ENCODE assay signal across 9 mouse cellular contexts in genomic region chr4:136246568-136246969, GRCm38 (mm10). TPM values are rescaled to one million over a fixed set of nuclear protein-coding genes. Genes with fewer than 3 reads are reported as not detected.
DNase-seq lines count a peak whose midpoint lies in the region; ATAC-seq lines count a peak whose summit lies in the region.
"Had no signal": no experiment of that assay in that cellular context is flagged by ENCODE, and none has a peak within 500 bp of the region (broad histone marks: within the 10 kb centered on the region; RNA-seq: fewer than 3 reads in every experiment).

No protein-coding gene starts in this region.

- H3K9me3 ChIP-seq in hindbrain, embryonic 11.5 days (ENCODE audit: control insufficient read depth, low read length): no peaks in the 10 kb centered on the region
- H3K9me3 ChIP-seq in hindbrain, embryonic 14.5 days (ENCODE audit: control insufficient read depth, low read length): no peaks in the 10 kb centered on the region
- H3K9me3 ChIP-seq: G1E had no signal

- no peak overlapping the region for H3K27ac ChIP-seq in hindbrain, embryonic 11.5 days (ENCODE audit: low read depth, low read length)
- H3K27ac ChIP-seq in hindbrain, embryonic 14.5 days: no peak overlapping the region

- peak; percentile 50 for DNase-seq in hindbrain, embryonic 11.5 days (ENCODE audit: low spot score)
- DNase-seq in hindbrain, embryonic 14.5 days (ENCODE audit: low spot score): no peak
- DNase-seq in embryo, embryonic 11 days: peak; percentile 66
- peak; percentile 48 to 51 for DNase-seq in kidney, postnatal 36 days
- peak; percentile 58 for DNase-seq in mesoderm, embryonic 11.5 days (ENCODE audit: low read depth, low spot score)
- DNase-seq in retina, postnatal 1 day: no peak
- DNase-seq in urinary bladder, adult 18-20 months (ENCODE audit: low spot score in 2 of 2): no peak
- DNase-seq in cerebellum, adult 8-10 months: no peak

- H3K9ac ChIP-seq in hindbrain, embryonic 11.5 days (ENCODE audit: low read depth, low read length): no peak overlapping the region
- H3K9ac ChIP-seq in hindbrain, embryonic 14.5 days: no peak overlapping the region

- peaks cover 64% of the 10 kb centered on the region for H3K27me3 ChIP-seq in hindbrain, embryonic 11.5 days (ENCODE audit: control insufficient read depth, insufficient read depth, low read length)
- peaks cover 66% of the 10 kb centered on the region for H3K27me3 ChIP-seq in hindbrain, embryonic 14.5 days (ENCODE audit: control insufficient read depth, insufficient read depth, low read length)

- H3K4me1 ChIP-seq in hindbrain, embryonic 11.5 days (replicated peaks; ENCODE audit: control insufficient read depth, insufficient read depth, low read length): peaks cover 10% of the 10 kb centered on the region
- H3K4me1 ChIP-seq in hindbrain, embryonic 14.5 days (replicated peaks; ENCODE audit: control insufficient read depth, insufficient read depth, low read length): peaks cover 14% of the 10 kb centered on the region

- WGBS in hindbrain, embryonic 11.5 days: 2% methylated on average over 12 of the region's 12 CpGs
- WGBS in hindbrain, embryonic 14.5 days: 1% methylated on average over 12 of the region's 12 CpGs

- no peak overlapping the region for H3K4me2 ChIP-seq in hindbrain, embryonic 11.5 days (replicated peaks; ENCODE audit: low read depth, low read length)
- no peak overlapping the region for H3K4me2 ChIP-seq in hindbrain, embryonic 14.5 days (replicated peaks)

- no peak for ATAC-seq in hindbrain, embryonic 11.5 days (ENCODE audit: low FRiP score)
- ATAC-seq in hindbrain, embryonic 14.5 days (ENCODE audit: low FRiP score): no peak

- H3K36me3 ChIP-seq in hindbrain, embryonic 11.5 days (ENCODE audit: control insufficient read depth, insufficient read depth, low read length): no peaks in the 10 kb centered on the region
- H3K36me3 ChIP-seq in hindbrain, embryonic 14.5 days (replicated peaks; ENCODE audit: control insufficient read depth, insufficient read depth): no peaks in the 10 kb centered on the region
- H3K36me3 ChIP-seq: G1E had no signal

- no peak overlapping the region for H3K4me3 ChIP-seq in hindbrain, embryonic 11.5 days (ENCODE audit: low read depth, low read length)
- H3K4me3 ChIP-seq in hindbrain, embryonic 14.5 days (replicated peaks; ENCODE audit: low read length): no peak overlapping the region

RNA-seq across cellular contexts. Expression of gene Tcea3, which starts 1.0 kb away (rescaled TPM):
- 3.1 and 5.2 TPM in 2 replicates for polyA plus RNA-seq in hindbrain, embryonic 11.5 days (2014; fragmentation: Nextera tagmentation; extraction: Ambion mirVana)
- polyA plus RNA-seq in hindbrain, embryonic 14.5 days (2014; fragmentation: Nextera tagmentation; extraction: Ambion mirVana): 1.2 and 2.0 TPM in 2 replicates
- polyA plus RNA-seq: G1E had no signal

RNA-seq across cellular contexts. Expression of gene Zfp46, which starts 37.9 kb away (rescaled TPM):
- 26.2 and 33.1 TPM in 2 replicates for polyA plus RNA-seq in hindbrain, embryonic 11.5 days (2014; fragmentation: Nextera tagmentation; extraction: Ambion mirVana)
- 39.8 and 48.8 TPM in 2 replicates for polyA plus RNA-seq in hindbrain, embryonic 14.5 days (2014; fragmentation: Nextera tagmentation; extraction: Ambion mirVana)

RNA-seq across cellular contexts. Expression of gene Asap3, which starts 40.4 kb away (rescaled TPM):
- 2.5 and 3.3 TPM in 2 replicates for polyA plus RNA-seq in hindbrain, embryonic 11.5 days (2014; fragmentation: Nextera tagmentation; extraction: Ambion mirVana)
- polyA plus RNA-seq in hindbrain, embryonic 14.5 days (2014; fragmentation: Nextera tagmentation; extraction: Ambion mirVana): 4.9 TPM in 2 replicates

Comparison
In these comparisons a context has a peak if more than half of its experiments do, and no peak if none do; other contexts are left out.
1. DNase-seq: peak in hindbrain, embryonic 11.5 days (single experiment), embryo, embryonic 11 days (single experiment), kidney, postnatal 36 days (2 of 2) and mesoderm, embryonic 11.5 days (single experiment); none in hindbrain, embryonic 14.5 days (single experiment), retina, postnatal 1 day (single experiment), urinary bladder, adult 18-20 months (0 of 2) and cerebellum, adult 8-10 months (single experiment).